Mouse (Mus musculus): ENCODE measurements around the gene Ints14.

DNA sequence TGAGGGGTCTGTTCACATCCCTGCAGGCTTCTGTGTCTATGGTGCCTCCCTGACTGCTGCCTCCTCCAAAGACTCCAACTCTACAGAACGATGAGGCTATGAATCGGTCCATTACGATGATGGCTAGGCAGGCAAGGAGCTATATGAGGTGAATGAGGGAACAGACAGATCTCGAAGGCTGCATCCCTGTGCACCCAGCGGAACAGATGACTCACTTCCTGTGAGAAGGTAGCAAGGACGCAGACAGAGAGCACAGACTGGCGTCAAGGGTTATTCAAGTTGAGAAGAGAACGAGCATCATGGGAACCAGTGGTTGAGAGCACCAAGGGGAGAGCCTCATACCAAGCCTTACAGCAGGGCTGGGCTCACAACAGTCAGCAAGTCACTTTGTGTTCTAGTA is 49.9 kb downstream of the Ints14 start:
- TF ChIP-seq CTCF (IDR thresholded peaks at IDR 0.05; ENCODE audit: borderline replicate concordance, insufficient read depth, low read depth, low read length) (no peak), POLR2A (IDR thresholded peaks at IDR 0.05; ENCODE audit: borderline replicate concordance, insufficient read depth, low read length) (no peak)

Measured in cerebellum, adult 2 months (tissue).